34 mouse cellular contexts compared by ENCODE assay signal in genomic region chr11:5971202-5971601, GRCm38 (mm10). TPM values are rescaled to one million over a fixed set of nuclear protein-coding genes. Genes with fewer than 3 reads are reported as not detected.
DNase-seq lines count a peak whose midpoint lies in the region; ATAC-seq and TF ChIP-seq lines count a peak whose summit lies in the region.
"Had no signal": no experiment of that assay in that cellular context is flagged by ENCODE, and none has a peak within 500 bp of the region (broad histone marks: within the 10 kb centered on the region; RNA-seq: fewer than 3 reads in every experiment).

No protein-coding gene starts in this region.

- 41% methylated on average over 7 of the region's 7 CpGs for WGBS in embryonic facial prominence, embryonic 11.5 days
- WGBS in limb, embryonic 12.5 days = 35% methylated on average over 7 of the region's 7 CpGs

- no peak overlapping the region for H3K4me2 ChIP-seq in embryonic facial prominence, embryonic 11.5 days (ENCODE audit: low read depth, low read length)
- H3K4me2 ChIP-seq in limb, embryonic 12.5 days = no peak overlapping the region
- H3K4me2 ChIP-seq: forebrain, embryonic 12.5 days; heart, embryonic 15.5 days; hindbrain, embryonic 13.5 days; liver, embryonic 13.5 days; midbrain, embryonic 15.5 days; neural tube, embryonic 13.5 days; stomach, embryonic 15.5 days had no signal

- no peaks in the 10 kb centered on the region for H3K9me3 ChIP-seq in embryonic facial prominence, embryonic 11.5 days (replicated peaks; ENCODE audit: control insufficient read depth, low read length)
- no peaks in the 10 kb centered on the region for H3K9me3 ChIP-seq in limb, embryonic 12.5 days
- H3K9me3 ChIP-seq: embryonic facial prominence, embryonic 15.5 days; forebrain, embryonic 12.5 days; heart, embryonic 10.5 days; heart, embryonic 15.5 days; hindbrain, embryonic 13.5 days; kidney, embryonic 15.5 days; limb, embryonic 15.5 days; liver, embryonic 13.5 days; megakaryocyte, embryonic 14.5 days; midbrain, embryonic 15.5 days; neural tube, embryonic 13.5 days; stomach, embryonic 15.5 days had no signal

- H3K27ac ChIP-seq in layer of hippocampus, adult 2 months = peak overlapping the region; percentile 61; the same call in 1 of the 2 replicates
- no peak overlapping the region for H3K27ac ChIP-seq in embryonic facial prominence, embryonic 11.5 days (replicated peaks; ENCODE audit: low read depth, low read length)
- peak overlapping the region; percentile 35; the same call in 1 of the 2 replicates for H3K27ac ChIP-seq in limb, embryonic 12.5 days
- H3K27ac ChIP-seq: embryonic facial prominence, embryonic 15.5 days; forebrain, embryonic 12.5 days; heart, embryonic 10.5 days; heart, embryonic 15.5 days; hindbrain, embryonic 13.5 days; kidney, embryonic 15.5 days; limb, embryonic 15.5 days; liver, embryonic 13.5 days; midbrain, embryonic 15.5 days; neural tube, embryonic 13.5 days; stomach, embryonic 15.5 days had no signal

- no peak overlapping the region for H3K9ac ChIP-seq in embryonic facial prominence, embryonic 11.5 days (replicated peaks; ENCODE audit: low read length)
- 0 out of 2 replicates have a peak overlapping the region, but pooled peaks have one; percentile 18 for H3K9ac ChIP-seq in limb, embryonic 12.5 days (replicated peaks)
- H3K9ac ChIP-seq: embryonic facial prominence, embryonic 15.5 days; forebrain, embryonic 12.5 days; forebrain, postnatal 0 days; heart, embryonic 15.5 days; hindbrain, embryonic 13.5 days; kidney, embryonic 15.5 days; limb, embryonic 15.5 days; liver, embryonic 13.5 days; midbrain, embryonic 15.5 days; neural tube, embryonic 13.5 days; stomach, embryonic 15.5 days had no signal

- H3K4me1 ChIP-seq in embryonic facial prominence, embryonic 11.5 days (ENCODE audit: control insufficient read depth, insufficient read depth, low read length) = no peaks in the 10 kb centered on the region; the same call in none of the 2 replicates
- H3K4me1 ChIP-seq in limb, embryonic 12.5 days (replicated peaks) = peaks cover 37% of the 10 kb centered on the region
- H3K4me1 ChIP-seq: heart, embryonic 15.5 days; hindbrain, embryonic 13.5 days; midbrain, embryonic 15.5 days had no signal

- H3K4me3 ChIP-seq in layer of hippocampus, adult 2 months = no peak overlapping the region
- H3K4me3 ChIP-seq in embryonic facial prominence, embryonic 11.5 days (ENCODE audit: low read depth, low read length) = no peak overlapping the region
- no peak overlapping the region for H3K4me3 ChIP-seq in limb, embryonic 12.5 days (replicated peaks)
- H3K4me3 ChIP-seq: embryonic facial prominence, embryonic 15.5 days; forebrain, embryonic 12.5 days; heart, embryonic 15.5 days; hindbrain, embryonic 13.5 days; kidney, embryonic 15.5 days; limb, embryonic 15.5 days; liver, embryonic 13.5 days; megakaryocyte, embryonic 14.5 days; midbrain, embryonic 15.5 days; neural tube, embryonic 13.5 days; stomach, embryonic 15.5 days had no signal

- no peak for ATAC-seq in embryonic facial prominence, embryonic 11.5 days (replicated peaks; ENCODE audit: insufficient number of reproducible peaks, low FRiP score, low TSS enrichment, low read depth)
- no peak for ATAC-seq in limb, embryonic 12.5 days (ENCODE audit: insufficient number of reproducible peaks, insufficient read depth, low FRiP score, low TSS enrichment, low read depth)
- ATAC-seq: forebrain, postnatal 0 days; midbrain, embryonic 15.5 days; Patski had no signal

- no peaks in the 10 kb centered on the region for H3K27me3 ChIP-seq in embryonic facial prominence, embryonic 11.5 days (ENCODE audit: control insufficient read depth, insufficient read depth, low read length)
- no peaks in the 10 kb centered on the region for H3K27me3 ChIP-seq in limb, embryonic 12.5 days
- H3K27me3 ChIP-seq: CH12.LX; embryonic facial prominence, embryonic 15.5 days; forebrain, embryonic 12.5 days; heart, embryonic 15.5 days; kidney, embryonic 15.5 days; limb, embryonic 15.5 days; liver, embryonic 13.5 days; midbrain, embryonic 15.5 days; neural tube, embryonic 13.5 days; Patski; stomach, embryonic 15.5 days had no signal

- no peak for TF ChIP-seq CTCF in layer of hippocampus, adult 2 months (conservative IDR thresholded peaks at IDR 0.05)

- H3K36me3 ChIP-seq in embryonic facial prominence, embryonic 11.5 days (replicated peaks; ENCODE audit: control insufficient read depth, insufficient read depth, low read depth, low read length) = no peaks in the 10 kb centered on the region; the same call in 1 of the 2 replicates
- peaks cover 54% of the 10 kb centered on the region for H3K36me3 ChIP-seq in limb, embryonic 12.5 days

- DNase-seq in cerebellum, adult 9-11 months = peak; percentile 14
- DNase-seq in cerebellum, adult 9-10 months = no peak
- no peak for DNase-seq in layer of hippocampus, adult 2 months (ENCODE audit: low spot score in 2 of 2)
- no peak for DNase-seq in layer of hippocampus, postnatal 10 days (ENCODE audit: low spot score in 2 of 2)
- peak; percentile 38 for DNase-seq in embryonic facial prominence, embryonic 11.5 days (ENCODE audit: low spot score)
- no peak for DNase-seq in adipocyte (ENCODE audit: low spot score)
- DNase-seq in right cerebral cortex, postnatal 36 days (ENCODE audit: low spot score in 2 of 2) = no peak
- DNase-seq: adrenal gland, postnatal 25 days; cerebellum, postnatal 14 days; forebrain, postnatal 0 days; kidney, adult 11 months; kidney, postnatal 36 days; layer of hippocampus, postnatal 36 days; liver, embryonic 13.5 days; lung, adult 18-20 months; lung, postnatal 4 days; thymus, postnatal 14 days had no signal

RNA-seq across cellular contexts. Expression of gene Ykt6, which starts 15.7 kb away (rescaled TPM):
- 10 to 100 TPM; 63.4 to 71.4 TPM for total RNA-seq in layer of hippocampus, adult 2 months (2021)
- total RNA-seq in layer of hippocampus, postnatal 10 days (2021) = 100 to 1,000 TPM; 108 TPM
- 30.1 and 31.4 TPM in 2 replicates for polyA plus RNA-seq in embryonic facial prominence, embryonic 11.5 days (2014; fragmentation: Nextera tagmentation; extraction: Ambion mirVana)
- polyA plus RNA-seq in limb, embryonic 12.5 days (2016; fragmentation: Nextera tagmentation; extraction: Ambion mirVana) = 52.8 and 57.9 TPM in 2 replicates

RNA-seq across cellular contexts. Expression of gene Gck, which starts 21.3 kb away (rescaled TPM):
- total RNA-seq in layer of hippocampus, adult 2 months (2021) = 1 to 10 TPM; 2.4 to 3.3 TPM
- 1 to 10 TPM; 3.5 to 3.9 TPM for total RNA-seq in layer of hippocampus, postnatal 10 days (2021)
- polyA plus RNA-seq in embryonic facial prominence, embryonic 11.5 days (2014; fragmentation: Nextera tagmentation; extraction: Ambion mirVana) = 2.2 and 2.6 TPM in 2 replicates
- 0.78 and 0.90 TPM in 2 replicates for polyA plus RNA-seq in limb, embryonic 12.5 days (2016; fragmentation: Nextera tagmentation; extraction: Ambion mirVana)
- total RNA-seq: gastrocnemius, postnatal 4 days; MEL had no signal
- polyA plus RNA-seq: C2C12 had no signal

Comparison
In these comparisons a context has a peak if more than half of its experiments do, and no peak if none do; other contexts are left out.
1. DNase-seq: peak in cerebellum, adult 9-11 months (single experiment) and embryonic facial prominence, embryonic 11.5 days (single experiment); none in cerebellum, adult 9-10 months (single experiment), layer of hippocampus, adult 2 months (0 of 2), layer of hippocampus, postnatal 10 days (0 of 2), adipocyte (single experiment) and right cerebral cortex, postnatal 36 days (0 of 2).